Mouse (Mus musculus): ENCODE data around the gene Myoz2. TPM values are rescaled to one million over a fixed set of nuclear protein-coding genes. Genes with fewer than 3 reads are reported as not detected.

Myoz2 gene
- polyA plus RNA-seq, 1 experiment from 2014 or later, result 1.1 TPM

DNA sequence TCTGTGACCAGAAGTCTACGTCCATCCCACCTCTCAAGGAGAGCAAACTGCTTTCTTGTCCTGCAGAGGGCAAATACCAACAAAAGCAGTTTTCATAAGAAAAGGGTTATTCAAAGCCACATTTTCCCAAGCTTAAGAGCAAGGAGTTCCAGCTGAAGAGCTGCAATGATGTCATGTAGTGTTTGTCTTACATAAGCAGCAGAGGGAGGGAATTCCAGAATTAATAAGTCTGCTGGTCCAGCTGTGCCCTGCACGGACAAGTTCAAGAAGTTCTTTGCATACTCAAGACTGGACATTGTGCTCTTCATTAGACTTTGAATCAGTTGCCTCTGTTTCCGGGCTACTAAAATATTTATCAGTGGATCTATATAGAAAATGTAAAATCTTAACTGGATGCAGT lies 33.8 kb downstream of the Myoz2 start:
- WGBS, result 45% methylated on average over 3 of the region's 3 CpGs
- DNase-seq (ENCODE audit: low spot score) (no peak), ATAC-seq (ENCODE audit: low FRiP score, low TSS enrichment) (no peak)
- TF ChIP-seq EP300 (optimal IDR thresholded peaks at IDR 0.05) (no peak), CTCF (IDR thresholded peaks at IDR 0.05; ENCODE audit: low read depth) (no peak)
- Histone ChIP-seq H3K4me3 (ENCODE audit: low read depth, low read length) (no peak overlapping the region), H3K4me2 (replicated peaks; ENCODE audit: low read depth) (no peak overlapping the region), H3K4me1 (replicated peaks; ENCODE audit: control insufficient read depth, insufficient read depth) (no peaks in the 10 kb centered on the region), H3K27me3 (ENCODE audit: control insufficient read depth, insufficient read depth, low read length) (no peaks in the 10 kb centered on the region), H3K9me3 (ENCODE audit: control insufficient read depth, low read length) (no peaks in the 10 kb centered on the region), H3K27ac (replicated peaks) (no peak overlapping the region), H3K36me3 (ENCODE audit: control insufficient read depth, insufficient read depth, low read length) (no peaks in the 10 kb centered on the region), H3K9ac (ENCODE audit: low read length) (no peak overlapping the region)

- Histone ChIP-seq H3K4me3 (ENCODE audit: low read depth, low read length) (no peak overlapping the region), H3K36me3 (ENCODE audit: control insufficient read depth, insufficient read depth, low read length) (no peaks in the 10 kb centered on the region), H3K9me3 (ENCODE audit: control insufficient read depth, low read length) (no peaks in the 10 kb centered on the region), H3K4me1 (replicated peaks; ENCODE audit: control insufficient read depth, insufficient read depth) (no peaks in the 10 kb centered on the region), H3K27ac (replicated peaks) (no peak overlapping the region), H3K9ac (ENCODE audit: low read length) (no peak overlapping the region), H3K4me2 (replicated peaks; ENCODE audit: low read depth) (no peak overlapping the region), H3K27me3 (ENCODE audit: control insufficient read depth, insufficient read depth, low read length) (no peaks in the 10 kb centered on the region)
- DNase-seq (ENCODE audit: low spot score), result no peak
- no peak for ATAC-seq (ENCODE audit: low FRiP score, low TSS enrichment)
- WGBS, result 79% methylated on average over 8 of the region's 8 CpGs
- TF ChIP-seq EP300 (optimal IDR thresholded peaks at IDR 0.05) (no peak), CTCF (IDR thresholded peaks at IDR 0.05; ENCODE audit: low read depth) (no peak)
Measured at GRCm38 (mm10) chr3:122998511-122998910, 36.3 kb downstream of the Myoz2 start.

DNA sequence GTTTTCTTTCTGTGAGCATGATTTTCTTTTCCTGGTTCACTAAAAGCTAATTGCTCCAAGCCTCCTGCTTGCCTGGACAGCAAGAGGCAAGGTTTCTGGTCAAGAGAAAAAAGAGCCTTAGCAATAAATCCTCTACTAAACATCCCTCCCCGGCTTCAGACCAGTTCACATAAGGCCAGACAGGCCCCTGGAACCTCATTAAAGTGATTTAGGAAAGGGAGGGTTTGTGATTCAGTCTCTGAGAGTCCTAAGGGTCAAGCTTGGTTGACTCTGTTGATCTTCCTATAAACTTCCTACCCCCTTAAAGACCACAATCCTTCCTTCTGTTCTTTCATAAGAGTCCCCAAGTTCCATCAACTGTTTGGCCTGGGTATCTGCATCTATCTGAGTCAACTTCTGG lies 37.8 kb downstream of the Myoz2 start:
- no peak for TF ChIP-seq CTCF (IDR thresholded peaks at IDR 0.05; ENCODE audit: low read depth)
- no peak for TF ChIP-seq EP300 (optimal IDR thresholded peaks at IDR 0.05)
- no peak overlapping the region for H3K27ac ChIP-seq (replicated peaks)
- no peaks in the 10 kb centered on the region for H3K4me1 ChIP-seq (replicated peaks; ENCODE audit: control insufficient read depth, insufficient read depth)
- ATAC-seq (ENCODE audit: low FRiP score, low TSS enrichment) (no peak), DNase-seq (ENCODE audit: low spot score) (no peak)
- no peaks in the 10 kb centered on the region for H3K9me3 ChIP-seq (ENCODE audit: control insufficient read depth, low read length)
- H3K27me3 ChIP-seq (ENCODE audit: control insufficient read depth, insufficient read depth, low read length), result no peaks in the 10 kb centered on the region
- H3K4me3 ChIP-seq (ENCODE audit: low read depth, low read length), result no peak overlapping the region
- WGBS, result 44% methylated on average over 1 of the region's 1 CpGs
- H3K36me3 ChIP-seq (ENCODE audit: control insufficient read depth, insufficient read depth, low read length), result no peaks in the 10 kb centered on the region
- H3K9ac ChIP-seq (ENCODE audit: low read length), result no peak overlapping the region
- no peak overlapping the region for H3K4me2 ChIP-seq (replicated peaks; ENCODE audit: low read depth)

- no peaks in the 10 kb centered on the region for H3K9me3 ChIP-seq (ENCODE audit: control insufficient read depth, low read length)
- H3K9ac ChIP-seq (ENCODE audit: low read length), result no peak overlapping the region
- 67% methylated on average over 11 of the region's 11 CpGs for WGBS
- no peak for ATAC-seq (ENCODE audit: low FRiP score, low TSS enrichment)
- H3K4me2 ChIP-seq (replicated peaks; ENCODE audit: low read depth), result no peak overlapping the region
- no peaks in the 10 kb centered on the region; the same call in 1 of the 2 replicates for H3K4me1 ChIP-seq (replicated peaks; ENCODE audit: control insufficient read depth, insufficient read depth)
- H3K36me3 ChIP-seq (ENCODE audit: control insufficient read depth, insufficient read depth, low read length), result no peaks in the 10 kb centered on the region
- H3K27me3 ChIP-seq (ENCODE audit: control insufficient read depth, insufficient read depth, low read length), result no peaks in the 10 kb centered on the region
- DNase-seq (ENCODE audit: low spot score), result no peak
- H3K27ac ChIP-seq (replicated peaks), result peak overlapping the region; percentile 99
- H3K4me3 ChIP-seq (ENCODE audit: low read depth, low read length), result no peak overlapping the region
- TF ChIP-seq CTCF (IDR thresholded peaks at IDR 0.05; ENCODE audit: low read depth) (no peak), EP300 (optimal IDR thresholded peaks at IDR 0.05) (no peak)
Measured at GRCm38 (mm10) chr3:122986906-122987305, 47.9 kb downstream of the Myoz2 start.

GRCm38 (mm10) chr3:122986386-122986785 lies 48.4 kb downstream of the Myoz2 start:
- WGBS, result 33% methylated on average over 1 of the region's 1 CpGs
- no peak for DNase-seq (ENCODE audit: low spot score)
- H3K36me3 ChIP-seq (ENCODE audit: control insufficient read depth, insufficient read depth, low read length), result no peaks in the 10 kb centered on the region
- no peaks in the 10 kb centered on the region; the same call in 1 of the 2 replicates for H3K4me1 ChIP-seq (replicated peaks; ENCODE audit: control insufficient read depth, insufficient read depth)
- no peaks in the 10 kb centered on the region for H3K9me3 ChIP-seq (ENCODE audit: control insufficient read depth, low read length)
- H3K9ac ChIP-seq (ENCODE audit: low read length), result peak overlapping the region; percentile 41; the same call in 1 of the 2 replicates
- H3K4me3 ChIP-seq (ENCODE audit: low read depth, low read length), result no peak overlapping the region
- peak overlapping the region; percentile 99 for H3K27ac ChIP-seq (replicated peaks)
- TF ChIP-seq EP300 (optimal IDR thresholded peaks at IDR 0.05) (no peak), CTCF (IDR thresholded peaks at IDR 0.05; ENCODE audit: low read depth) (peak; percentile 40)
- H3K4me2 ChIP-seq (replicated peaks; ENCODE audit: low read depth), result no peak overlapping the region
- no peaks in the 10 kb centered on the region for H3K27me3 ChIP-seq (ENCODE audit: control insufficient read depth, insufficient read depth, low read length)
- no peak for ATAC-seq (ENCODE audit: low FRiP score, low TSS enrichment)

DNA sequence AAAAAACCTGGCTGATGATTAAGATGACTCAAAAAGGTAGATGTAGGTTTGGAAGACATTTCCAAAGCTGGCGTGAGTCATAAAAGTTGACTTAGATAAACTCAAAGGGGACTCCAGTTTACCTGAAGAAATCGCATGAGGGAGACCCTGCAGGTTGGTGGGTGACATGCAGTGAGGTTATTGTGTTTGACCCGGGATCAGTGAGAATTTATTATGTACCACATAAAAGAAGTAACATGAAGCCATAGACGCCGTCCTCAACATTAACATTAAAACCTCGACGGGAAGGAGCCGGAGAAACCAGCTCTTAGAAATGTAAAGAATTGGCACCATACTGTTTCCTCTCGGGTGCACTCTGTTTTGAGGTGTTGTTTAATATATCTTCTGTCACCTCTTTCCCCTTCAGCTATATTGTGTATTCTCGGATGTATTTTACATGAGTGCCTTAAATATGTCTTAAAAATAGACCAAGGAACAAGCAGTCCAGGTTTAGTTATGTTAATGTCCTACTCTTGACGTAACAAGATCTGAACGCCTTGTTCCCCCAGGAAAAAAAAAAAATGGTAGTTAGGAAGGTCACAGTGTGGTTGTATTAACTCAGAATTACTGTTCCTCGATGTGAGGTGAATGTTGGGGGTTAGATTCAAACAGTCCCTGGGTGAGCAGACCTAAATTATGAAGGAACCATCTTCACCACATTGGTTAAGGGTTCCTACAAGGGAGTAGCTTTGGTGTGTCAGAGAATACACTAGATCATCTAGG lies 49.5 kb downstream of the Myoz2 start:
- peak; percentile 24 for DNase-seq (ENCODE audit: low spot score)
- Histone ChIP-seq H3K9me3 (ENCODE audit: control insufficient read depth, low read length) (no peaks in the 10 kb centered on the region), H3K4me3 (ENCODE audit: low read depth, low read length) (peak overlapping the region; percentile 88), H3K4me2 (replicated peaks; ENCODE audit: low read depth) (peak overlapping the region; percentile 54), H3K27me3 (ENCODE audit: control insufficient read depth, insufficient read depth, low read length) (no peaks in the 10 kb centered on the region), H3K36me3 (ENCODE audit: control insufficient read depth, insufficient read depth, low read length) (no peaks in the 10 kb centered on the region), H3K27ac (replicated peaks) (peak overlapping the region; percentile 99), H3K9ac (ENCODE audit: low read length) (peak overlapping the region; percentile 98), H3K4me1 (replicated peaks; ENCODE audit: control insufficient read depth, insufficient read depth) (no peaks in the 10 kb centered on the region; the same call in none of the 2 replicates)
- TF ChIP-seq CTCF (IDR thresholded peaks at IDR 0.05; ENCODE audit: low read depth) (no peak), EP300 (optimal IDR thresholded peaks at IDR 0.05) (no peak)
- 10% methylated on average over 13 of the region's 13 CpGs for WGBS
- ATAC-seq (ENCODE audit: low FRiP score, low TSS enrichment), result no peak
